Mouse (Mus musculus): Measurements from ENCODE around the gene Gm26602.

Gene Gm26602

GRCm38 (mm10) chr10:79910556-79910955 is at the start of gene Gm26602:
Gene Gm26602 (plus strand): TSS chr10:79910856.
- no peak for DNase-seq (ENCODE audit: low spot score in 2 of 2)

GRCm38 (mm10) chr10:79861230-79862048 is 49.2 kb upstream of the Gm26602 start:
- DNase-seq (ENCODE audit: low spot score in 2 of 2), result no peak

- no peak for DNase-seq (ENCODE audit: low spot score in 2 of 2)
Measured at GRCm38 (mm10) chr10:79862049-79862788, 48.4 kb upstream of the Gm26602 start.

- no peak for DNase-seq (ENCODE audit: low spot score in 2 of 2)
Measured at GRCm38 (mm10) chr10:79862925-79863324, 47.7 kb upstream of the Gm26602 start.

- DNase-seq (ENCODE audit: low spot score in 2 of 2), result no peak
Measured at GRCm38 (mm10) chr10:79864351-79865188, 46.1 kb upstream of the Gm26602 start.

- no peak for DNase-seq (ENCODE audit: low spot score in 2 of 2)
Measured at GRCm38 (mm10) chr10:79865189-79865601, 45.5 kb upstream of the Gm26602 start.

GRCm38 (mm10) chr10:79865801-79866295 is 44.8 kb upstream of the Gm26602 start:
- DNase-seq (ENCODE audit: low spot score in 2 of 2), result no peak

- DNase-seq (ENCODE audit: low spot score in 2 of 2), result no peak
Measured at GRCm38 (mm10) chr10:79866601-79867000, 44.1 kb upstream of the Gm26602 start.

GRCm38 (mm10) chr10:79871845-79872244 is 38.8 kb upstream of the Gm26602 start:
- no peak for DNase-seq (ENCODE audit: low spot score in 2 of 2)

GRCm38 (mm10) chr10:79872862-79873261 is 37.8 kb upstream of the Gm26602 start:
- no peak for DNase-seq (ENCODE audit: low spot score in 2 of 2)

- DNase-seq (ENCODE audit: low spot score in 2 of 2), result no peak
Measured at GRCm38 (mm10) chr10:79873313-79873712, 37.3 kb upstream of the Gm26602 start.

- DNase-seq (ENCODE audit: low spot score in 2 of 2), result no peak
Measured at GRCm38 (mm10) chr10:79873715-79874289, 36.9 kb upstream of the Gm26602 start.

GRCm38 (mm10) chr10:79874290-79874862 is 36.3 kb upstream of the Gm26602 start, which contains the start of the genes Prtn3 and Plppr3:
Gene Prtn3 (plus strand): TSS chr10:79874476.
Gene Plppr3 (minus strand): TSS chr10:79874634.
- no peak for DNase-seq (ENCODE audit: low spot score in 2 of 2)

- DNase-seq (ENCODE audit: low spot score in 2 of 2), result no peak
Measured at GRCm38 (mm10) chr10:79877174-79877573, 33.5 kb upstream of the Gm26602 start.

GRCm38 (mm10) chr10:79877757-79878156 is 32.9 kb upstream of the Gm26602 start:
- no peak for DNase-seq (ENCODE audit: low spot score in 2 of 2)

- DNase-seq (ENCODE audit: low spot score in 2 of 2), result no peak
Measured at GRCm38 (mm10) chr10:79879527-79879926, 31.1 kb upstream of the Gm26602 start.

- DNase-seq (ENCODE audit: low spot score in 2 of 2), result no peak
Measured at GRCm38 (mm10) chr10:79880721-79881120, 29.9 kb upstream of the Gm26602 start.

GRCm38 (mm10) chr10:79881981-79882380 is 28.7 kb upstream of the Gm26602 start:
- no peak for DNase-seq (ENCODE audit: low spot score in 2 of 2)

- peak in 1 of 2 experiments; percentile 87 for DNase-seq (ENCODE audit: low spot score in 2 of 2)
Measured at GRCm38 (mm10) chr10:79883297-79884084, 27.2 kb upstream of the Gm26602 start.

- no peak for DNase-seq (ENCODE audit: low spot score in 2 of 2)
Measured at GRCm38 (mm10) chr10:79884446-79884845, 26.2 kb upstream of the Gm26602 start.
